Mouse (Mus musculus) layer of hippocampus, adult 9-11 months (tissue): ENCODE measurements around the gene Lrch3.
"Not testable (repeated sequence)": the region's sequence is repeated elsewhere in the genome, so short reads cannot be mapped to it uniquely, and the experiment has no call there.

ENCODE experiments used
- DNase-seq: peaks from one replicate; pipeline ENCODE4 v3.0.0; 2022

Gene Lrch3

GRCm38 (mm10) chr16:32915292-32916068 is 1.6 kb downstream of the Lrch3 start:
- DNase-seq: no peak

GRCm38 (mm10) chr16:32926629-32927028 is 12.7 kb downstream of the Lrch3 start:
- peak; percentile 20 for DNase-seq

- DNase-seq: no peak
Measured at GRCm38 (mm10) chr16:32927044-32927443, 13.1 kb downstream of the Lrch3 start.

- DNase-seq: no peak
Measured at GRCm38 (mm10) chr16:32929918-32930317, 16.0 kb downstream of the Lrch3 start.

- DNase-seq: no peak
Measured at GRCm38 (mm10) chr16:32934470-32934869, 20.6 kb downstream of the Lrch3 start.

GRCm38 (mm10) chr16:32935088-32935487 is 21.2 kb downstream of the Lrch3 start:
- no peak for DNase-seq

- no peak for DNase-seq
Measured at GRCm38 (mm10) chr16:32937358-32937757, 23.5 kb downstream of the Lrch3 start.

- not testable (repeated sequence) for DNase-seq
Measured at GRCm38 (mm10) chr16:32939301-32939700, 25.4 kb downstream of the Lrch3 start.

- DNase-seq: not testable (repeated sequence)
Measured at GRCm38 (mm10) chr16:32939716-32940115, 25.8 kb downstream of the Lrch3 start.

- DNase-seq: not testable (repeated sequence)
Measured at GRCm38 (mm10) chr16:32941226-32941625, 27.3 kb downstream of the Lrch3 start.

- no peak for DNase-seq
Measured at GRCm38 (mm10) chr16:32942694-32943093, 28.8 kb downstream of the Lrch3 start.

GRCm38 (mm10) chr16:32945379-32945778 is 31.5 kb downstream of the Lrch3 start:
- no peak for DNase-seq

- DNase-seq: no peak
Measured at GRCm38 (mm10) chr16:32948016-32948415, 34.1 kb downstream of the Lrch3 start.

GRCm38 (mm10) chr16:32948656-32949055 is 34.8 kb downstream of the Lrch3 start:
- no peak for DNase-seq

GRCm38 (mm10) chr16:32949281-32949680 is 35.4 kb downstream of the Lrch3 start:
- DNase-seq: no peak

- no peak for DNase-seq
Measured at GRCm38 (mm10) chr16:32951074-32951473, 37.2 kb downstream of the Lrch3 start.

- no peak for DNase-seq
Measured at GRCm38 (mm10) chr16:32953806-32954205, 39.9 kb downstream of the Lrch3 start.

- no peak for DNase-seq
Measured at GRCm38 (mm10) chr16:32954304-32954703, 40.4 kb downstream of the Lrch3 start.

- no peak for DNase-seq
Measured at GRCm38 (mm10) chr16:32956889-32957288, 43.0 kb downstream of the Lrch3 start.

- DNase-seq: peak; percentile 39
Measured at GRCm38 (mm10) chr16:32972535-32972934, 58.6 kb downstream of the Lrch3 start.

- DNase-seq: no peak
Measured at GRCm38 (mm10) chr16:32973047-32973446, 59.1 kb downstream of the Lrch3 start.

GRCm38 (mm10) chr16:32980227-32980626 is 66.3 kb downstream of the Lrch3 start:
- DNase-seq: no peak

- no peak for DNase-seq
Measured at GRCm38 (mm10) chr16:32981405-32981804, 67.5 kb downstream of the Lrch3 start.

- DNase-seq: no peak
Measured at GRCm38 (mm10) chr16:32984631-32985030, 70.7 kb downstream of the Lrch3 start.

GRCm38 (mm10) chr16:32992158-32992557 is 78.3 kb downstream of the Lrch3 start:
- no peak for DNase-seq
